35 mouse cellular contexts compared by ENCODE assay signal in genomic region chr3:132637080-132637479, GRCm38 (mm10). TPM values are rescaled to one million over a fixed set of nuclear protein-coding genes. Genes with fewer than 3 reads are reported as not detected.
"Had no signal": no experiment of that assay in that cellular context is flagged by ENCODE, and none has a peak within 500 bp of the region (broad histone marks: within the 10 kb centered on the region; RNA-seq: fewer than 3 reads in every experiment).

No protein-coding gene starts in this region.

- H3K27ac ChIP-seq: heart, embryonic 10.5 days; heart, embryonic 13.5 days; heart, embryonic 15.5 days; hindbrain, embryonic 10.5 days; hindbrain, embryonic 12.5 days; hindbrain, embryonic 13.5 days; hindbrain, embryonic 14.5 days; hindbrain, embryonic 15.5 days; hindbrain, postnatal 0 days; kidney, embryonic 15.5 days; kidney, postnatal 0 days; layer of hippocampus, adult 2 months; left cerebral cortex, adult 2 months had no signal

- H3K4me3 ChIP-seq: heart, embryonic 10.5 days; heart, embryonic 12.5 days; heart, embryonic 13.5 days; heart, embryonic 15.5 days; hindbrain, embryonic 10.5 days; hindbrain, embryonic 12.5 days; hindbrain, embryonic 13.5 days; hindbrain, embryonic 15.5 days; kidney, embryonic 15.5 days; layer of hippocampus, adult 2 months; left cerebral cortex, adult 2 months had no signal

- H3K4me1 ChIP-seq: heart, embryonic 10.5 days; heart, embryonic 12.5 days; heart, embryonic 13.5 days; heart, embryonic 15.5 days; hindbrain, embryonic 10.5 days; hindbrain, embryonic 12.5 days; hindbrain, embryonic 13.5 days; hindbrain, embryonic 15.5 days; kidney, embryonic 15.5 days had no signal

- DNase-seq: heart, postnatal 10 days; heart, postnatal 14 days; heart, postnatal 36 days; heart, postnatal 4 days; kidney, adult 11 months; kidney, adult 18-20 months; kidney, adult 2 months; kidney, adult 9 months; kidney, postnatal 10 days; kidney, postnatal 14 days; kidney, postnatal 25 days; kidney, postnatal 36 days; kidney, postnatal 4 days; layer of hippocampus, adult 9-11 months; layer of hippocampus, postnatal 36 days had no signal

- H3K9me3 ChIP-seq: heart, embryonic 10.5 days; heart, embryonic 12.5 days; heart, embryonic 13.5 days; heart, embryonic 15.5 days; hindbrain, embryonic 10.5 days; hindbrain, embryonic 12.5 days; hindbrain, embryonic 13.5 days; hindbrain, embryonic 15.5 days; kidney, embryonic 15.5 days had no signal

- ATAC-seq: hindbrain, postnatal 0 days; inflammation-experienced regulatory T-cells, adult 6 months had no signal

- H3K9ac ChIP-seq: heart, embryonic 12.5 days; heart, embryonic 13.5 days; heart, embryonic 15.5 days; hindbrain, embryonic 12.5 days; hindbrain, embryonic 13.5 days; hindbrain, embryonic 14.5 days; hindbrain, embryonic 15.5 days; kidney, embryonic 15.5 days had no signal

- H3K27me3 ChIP-seq: heart, embryonic 12.5 days; heart, embryonic 13.5 days; heart, embryonic 15.5 days; hindbrain, embryonic 12.5 days; hindbrain, embryonic 13.5 days; hindbrain, embryonic 15.5 days; kidney, embryonic 15.5 days had no signal

- H3K4me2 ChIP-seq: heart, embryonic 11.5 days; heart, embryonic 12.5 days; heart, embryonic 13.5 days; heart, embryonic 15.5 days; hindbrain, embryonic 12.5 days; hindbrain, embryonic 13.5 days; hindbrain, embryonic 14.5 days; hindbrain, embryonic 15.5 days; kidney, embryonic 15.5 days had no signal

- H3K36me3 ChIP-seq: heart, embryonic 10.5 days; heart, embryonic 12.5 days; heart, embryonic 13.5 days; heart, embryonic 15.5 days; hindbrain, embryonic 10.5 days; hindbrain, embryonic 12.5 days; hindbrain, embryonic 13.5 days; hindbrain, embryonic 15.5 days; kidney, embryonic 15.5 days had no signal

RNA-seq across cellular contexts. Expression of gene Gimd1, which starts 7.5 kb away (rescaled TPM):
- polyA plus RNA-seq: heart, embryonic 13.5 days; heart, embryonic 14.5 days; heart, embryonic 15.5 days; heart, embryonic 16.5 days; heart, postnatal 0 days; hindbrain, embryonic 10.5 days; hindbrain, embryonic 11.5 days; hindbrain, embryonic 12.5 days; hindbrain, embryonic 13.5 days; hindbrain, embryonic 14.5 days; hindbrain, embryonic 15.5 days; hindbrain, postnatal 0 days; inflammation-experienced regulatory T-cells, adult 6 months; kidney, adult 2 months had no signal
